Mouse (Mus musculus) layer of hippocampus, adult 18-20 months (tissue): ENCODE measurements at regions not wholly inside any gene's neighbourhood (a gene's known extent, or its start where the extent isn't known, plus 50 kb on each side); places are given as distances from the start of the nearest gene placed in this dataset.

Experiments
- DNase-seq, 2 experiments: peaks; one replicate each; pipeline ENCODE4 v3.0.0; 2022; ENCODE audit warnings: low spot score in 2 of 2

DNA sequence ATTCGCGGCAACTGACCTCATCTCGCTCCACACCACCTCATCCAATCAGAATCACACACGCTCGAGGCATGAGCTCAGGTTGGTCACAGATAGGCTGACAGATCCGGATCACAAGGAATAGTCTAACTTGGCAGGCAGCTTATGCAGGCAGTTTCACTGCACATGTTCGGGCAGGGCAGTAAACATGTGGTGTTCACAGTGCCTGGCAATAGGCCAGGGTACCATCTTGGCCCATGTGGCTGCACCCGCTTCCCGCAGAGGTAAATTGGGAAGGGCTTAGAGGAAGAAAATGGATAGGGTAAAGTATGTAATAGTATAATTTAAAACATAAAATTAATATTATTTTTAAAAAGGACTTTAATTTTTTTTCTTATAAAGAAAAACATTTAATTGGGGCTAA is 372.4 kb downstream of the Pabpc4l start:
- no peak for DNase-seq

GRCm38 (mm10) chr3:46054792-46055191 is 393.2 kb downstream of the Pabpc4l start:
- DNase-seq: no peak

- peak in 1 of 2 experiments; percentile 46 for DNase-seq
Observed at GRCm38 (mm10) chr3:46034068-46034467, 414.0 kb downstream of the Pabpc4l start.
